Mouse (Mus musculus) CH12.LX (cell line): ENCODE results near the gene Zfp593. TPM values are rescaled to one million over a fixed set of nuclear protein-coding genes. Genes with fewer than 3 reads are reported as not detected.

Source experiments
- DNase-seq: peaks from one replicate; pipeline ENCODE4 v3.0.0-alpha.2; 2013; ENCODE audit errors: extremely low read depth
- H3K27ac ChIP-seq: 2 replicates; pipeline ENCODE4 v1.5.1; 2012; ENCODE audit warnings: low read depth, mild to moderate bottlenecking, control low read depth, moderate library complexity; ENCODE audit not compliant: insufficient read depth
- H3K27me3 ChIP-seq: replicated peaks from 2 replicates; pipeline ENCODE3; 2012; ENCODE audit warnings: inconsistent platforms
- H3K36me3 ChIP-seq, 2 experiments: replicated peaks in 1 of 2; 2 replicates each; pipeline versions ENCODE3 to v1.6.1; 2012; ENCODE audit warnings: inconsistent platforms in 1 of 2, low read length in 1 of 2, mild to moderate bottlenecking in 1 of 2, mixed read lengths in 1 of 2, moderate library complexity in 1 of 2; ENCODE audit not compliant: control insufficient read depth in 1 of 2, insufficient read depth in 1 of 2
- H3K4me1 ChIP-seq, 2 experiments: 2 replicates each; pipeline ENCODE4 v1.6.1; 2012; ENCODE audit warnings: inconsistent platforms in 1 of 2, moderate library complexity in 1 of 2; ENCODE audit not compliant: insufficient read depth in 2 of 2, control insufficient read depth in 1 of 2
- H3K4me2 ChIP-seq: 2 replicates; pipeline ENCODE4 v1.6.1; 2012; ENCODE audit warnings: low read depth, mild to moderate bottlenecking, control low read depth; ENCODE audit not compliant: poor library complexity, insufficient read depth, severe bottlenecking
- H3K4me3 ChIP-seq, 3 experiments: fragments of 150-350 bp in 1 of 3; sonication (generic) in 1 of 3; replicated peaks in 1 of 3; 2 replicates each; pipeline versions ENCODE3 to v1.5.1; 2011 to 2012; ENCODE audit warnings: low read depth in 2 of 3, low read length in 2 of 3, mild to moderate bottlenecking in 2 of 3, moderate library complexity in 2 of 3, control low read depth in 1 of 3, improper control_type of control experiment in 1 of 3, inconsistent platforms in 1 of 3, mixed read lengths in 1 of 3; ENCODE audit not compliant: poor library complexity in 1 of 3
- H3K79me2 ChIP-seq: replicated peaks from 2 replicates; pipeline ENCODE4 v1.6.1; 2012; ENCODE audit warnings: mild to moderate bottlenecking, moderate library complexity; ENCODE audit not compliant: control insufficient read depth, poor library complexity, insufficient read depth, severe bottlenecking; ENCODE audit errors: extremely low read depth
- H3K9ac ChIP-seq: 2 replicates; pipeline ENCODE4 v1.6.1; 2012; ENCODE audit warnings: low read depth, mild to moderate bottlenecking, control low read depth, moderate library complexity; ENCODE audit not compliant: insufficient read depth
- H3K9me3 ChIP-seq: replicated peaks from 2 replicates; pipeline ENCODE3; 2012; ENCODE audit warnings: low read length, inconsistent platforms, mixed read lengths
- BHLHE40 ChIP-seq: IDR thresholded peaks from 2 replicates; pipeline ENCODE4 v1.6.1; 2011; ENCODE audit warnings: mild to moderate bottlenecking, low read depth, low read length, improper control_type of control experiment
- CHD1 ChIP-seq: IDR thresholded peaks from 2 replicates; pipeline ENCODE4 v1.6.1; 2012; ENCODE audit warnings: low read depth, low read length, improper control_type of control experiment, inconsistent platforms
- ELF1 ChIP-seq: IDR thresholded peaks from 2 replicates; pipeline ENCODE4 v1.6.1; 2014; ENCODE audit warnings: low read depth, mild to moderate bottlenecking, inconsistent platforms, low read length, improper control_type of control experiment
- HCFC1 ChIP-seq: IDR thresholded peaks from 2 replicates; pipeline ENCODE4 v1.6.1; 2012; ENCODE audit warnings: low read depth, mild to moderate bottlenecking, inconsistent platforms, low read length, improper control_type of control experiment
- IRF4 ChIP-seq: IDR thresholded peaks from 2 replicates; pipeline ENCODE4 v1.6.1; 2014; ENCODE audit warnings: low read depth, mild to moderate bottlenecking, inconsistent platforms, low read length, improper control_type of control experiment
- JUN ChIP-seq: IDR thresholded peaks from 2 replicates; pipeline ENCODE4 v1.6.1; 2011; ENCODE audit warnings: low read depth, mild to moderate bottlenecking, low read length, improper control_type of control experiment, moderate library complexity; ENCODE audit not compliant: insufficient read depth
- JUND ChIP-seq: conservative IDR thresholded peaks from 2 replicates; pipeline ENCODE4 v1.6.1; 2011; ENCODE audit warnings: low read depth, low read length, improper control_type of control experiment
- KAT2A ChIP-seq: IDR thresholded peaks from 2 replicates; pipeline ENCODE4 v1.6.1; 2012; ENCODE audit warnings: low read length, improper control_type of control experiment, inconsistent platforms; ENCODE audit not compliant: insufficient replicate concordance
- MAX ChIP-seq: IDR thresholded peaks from 2 replicates; pipeline ENCODE4 v1.6.1; 2011; ENCODE audit warnings: low read length, improper control_type of control experiment
- MAZ ChIP-seq: IDR thresholded peaks from 2 replicates; pipeline ENCODE4 v1.6.1; 2012; ENCODE audit warnings: low read depth, mild to moderate bottlenecking, inconsistent platforms, low read length, improper control_type of control experiment, moderate library complexity
- MEF2A ChIP-seq: IDR thresholded peaks from 2 replicates; pipeline ENCODE4 v1.6.1; 2014; ENCODE audit warnings: low read depth, mild to moderate bottlenecking, inconsistent platforms, low read length, improper control_type of control experiment, borderline replicate concordance
- MXI1 ChIP-seq: IDR thresholded peaks from 2 replicates; pipeline ENCODE4 v1.6.1; 2011; ENCODE audit warnings: mild to moderate bottlenecking, low read depth, low read length, improper control_type of control experiment
- MYC ChIP-seq: IDR thresholded peaks from 2 replicates; pipeline ENCODE4 v1.6.1; 2011; ENCODE audit warnings: low read depth, mild to moderate bottlenecking, improper control_type of control experiment, low read length
- NELFE ChIP-seq: IDR thresholded peaks from 2 replicates; pipeline ENCODE4 v1.6.1; 2011; ENCODE audit warnings: low read depth, low read length, improper control_type of control experiment
- NRF1 ChIP-seq: IDR thresholded peaks from 2 replicates; pipeline ENCODE4 v1.6.1; 2014; ENCODE audit warnings: low read depth, mild to moderate bottlenecking, inconsistent platforms, low read length, improper control_type of control experiment, moderate library complexity
- PAX5 ChIP-seq: IDR thresholded peaks from 2 replicates; pipeline ENCODE4 v1.6.1; 2012; ENCODE audit warnings: low read length, inconsistent platforms, mixed read lengths
- POLR2A ChIP-seq: IDR thresholded peaks from 2 replicates; pipeline ENCODE4 v1.6.1; 2011; ENCODE audit warnings: low read depth, mild to moderate bottlenecking, improper control_type of control experiment, low read length
- RAD21 ChIP-seq: IDR thresholded peaks from 2 replicates; pipeline ENCODE4 v1.6.1; 2011; ENCODE audit warnings: low read depth, mild to moderate bottlenecking, low read length, improper control_type of control experiment, moderate library complexity
- RCOR1 ChIP-seq: conservative IDR thresholded peaks from 2 replicates; pipeline ENCODE4 v1.6.1; 2012; ENCODE audit warnings: low read depth, mild to moderate bottlenecking, inconsistent platforms, low read length, improper control_type of control experiment
- SIN3A ChIP-seq: IDR thresholded peaks from 2 replicates; pipeline ENCODE4 v1.6.1; 2012; ENCODE audit warnings: low read length, improper control_type of control experiment, inconsistent platforms
- TBP ChIP-seq: conservative IDR thresholded peaks from 2 replicates; pipeline ENCODE4 v1.6.1; 2011; ENCODE audit warnings: low read depth, low read length, improper control_type of control experiment
- TCF12 ChIP-seq: IDR thresholded peaks from 2 replicates; pipeline ENCODE4 v1.6.1; 2014; ENCODE audit warnings: low read depth, mild to moderate bottlenecking, inconsistent platforms, low read length, improper control_type of control experiment
- UBTF ChIP-seq: IDR thresholded peaks from 2 replicates; pipeline ENCODE4 v1.6.1; 2012; ENCODE audit warnings: low read depth, mild to moderate bottlenecking, inconsistent platforms, low read length, improper control_type of control experiment, moderate library complexity
- USF1 ChIP-seq: IDR thresholded peaks from 2 replicates; pipeline ENCODE4 v1.6.1; 2014; ENCODE audit warnings: low read depth, mild to moderate bottlenecking, inconsistent platforms, low read length, improper control_type of control experiment
- ZC3H11A ChIP-seq: IDR thresholded peaks from 2 replicates; pipeline ENCODE4 v1.6.1; 2012; ENCODE audit warnings: low read depth, mild to moderate bottlenecking, inconsistent platforms, low read length, improper control_type of control experiment
- ZKSCAN1 ChIP-seq: IDR thresholded peaks from 2 replicates; pipeline ENCODE4 v1.6.1; 2012; ENCODE audit warnings: low read depth, inconsistent platforms, low read length, improper control_type of control experiment, borderline replicate concordance
- ZMIZ1 ChIP-seq: IDR thresholded peaks from 2 replicates; pipeline ENCODE4 v1.6.1; 2012; ENCODE audit warnings: low read depth, mild to moderate bottlenecking, inconsistent platforms, low read length, improper control_type of control experiment
- dilution Hi-C: fragments of 300-500 bp; cut with MboI; formaldehyde crosslinking; loops from 2 replicates; pipeline ENCODE4 v1.14.3; 2020; ENCODE audit warnings: low sequenced_read_pairs; ENCODE audit not compliant: extremely low pct_unique_long_range_greater_than_20kb, extremely low pct_ligation_motif_present
- in situ Hi-C: fragments of 300-500 bp; cut with MboI; formaldehyde crosslinking; loops from 3 replicates; pipeline ENCODE4 v1.14.3; 2019; ENCODE audit warnings: low sequenced_read_pairs, low pct_ligation_motif_present, low pct_unique_long_range_greater_than_20kb, mixed read lengths
- polyA plus RNA-seq: library from polyadenylated mRNA; unstranded; fragments of >175 nt; gene quantifications from 2 replicates; pipeline ENCODE4 v1.2.1, GENCODE M21; 2012; ENCODE audit warnings: low read depth; ENCODE audit not compliant: insufficient read length
- total RNA-seq, 2 experiments: library from RNA; depleted of rRNA; stranded (reverse); fragments of 300-350 nt in 1 of 2; fragments of >200 nt in 1 of 2; gene quantifications; 2 replicates each; pipeline ENCODE4 v1.2.3; 2012 to 2014

Zfp593 gene
- total and polyA plus RNA-seq, 3 experiments: 28.9 to 34.7 (median 29.1) TPM

DNA sequence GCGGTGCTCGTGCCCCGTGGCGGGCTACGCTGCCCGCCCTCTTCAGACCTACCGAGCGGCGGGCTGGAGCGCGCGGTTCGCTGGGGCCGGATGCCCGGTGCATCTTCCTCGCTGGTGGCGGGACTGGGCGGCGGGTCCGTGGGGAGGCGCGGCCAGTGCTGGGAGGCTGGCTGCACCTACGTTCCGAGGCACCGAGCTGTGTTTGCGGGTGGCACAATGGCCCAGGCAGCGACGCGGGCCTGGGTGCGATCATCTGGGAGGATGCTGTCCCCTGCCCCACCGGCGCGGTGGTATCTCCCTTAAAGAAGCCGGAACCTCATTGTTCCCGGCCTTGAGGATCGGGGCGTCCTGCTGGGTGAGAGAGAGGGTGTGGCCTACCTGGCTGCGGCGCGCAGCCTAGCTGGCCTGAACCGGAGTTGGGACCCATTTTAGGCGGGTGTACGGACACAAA lies 42.2 kb upstream of the Zfp593 start, which contains the start of gene Pdik1l:
Pdik1l (minus strand) TSS at position 321 of the 451 bp plus-strand sequence.
- peak; percentile 75 for DNase-seq
- H3K9ac ChIP-seq: peak within 1 kb of the TSS; percentile 86
- peaks cover 18% of the 10 kb centered on the region for H3K79me2 ChIP-seq
- peaks cover 0 to 25% of the 10 kb centered on the region in 2 experiments; a peak in 2 of 4 replicates for H3K4me1 ChIP-seq
- H3K4me2 ChIP-seq: peak within 1 kb of the TSS; percentile 82
- H3K27me3 ChIP-seq: no peaks in the 10 kb centered on the region
- dilution Hi-C loops: no loop called here
- no peaks in the 10 kb centered on the region for H3K9me3 ChIP-seq
- in situ Hi-C loops: loop anchor here (5.0 kb wide), 1 partner anchor 40 kb away; the partner anchor contains the start of genes Gm30191 and Zfp593
- peaks cover 4 to 22% of the 10 kb centered on the region in 2 experiments for H3K36me3 ChIP-seq
- peak within 1 kb of the TSS; percentile 89 for H3K27ac ChIP-seq
- peak within 1 kb of the TSS; percentile 79 to 99 (median 96) for H3K4me3 ChIP-seq
- TF ChIP-seq MAX (peak; percentile 13; the same call in 1 of the 2 replicates), MYC (0 out of 2 replicates have a peak, but pooled peaks have one; percentile 3), ZC3H11A (no peak), TCF12 (no peak), MXI1 (peak; percentile 9; the same call in 1 of the 2 replicates), SIN3A (peak; percentile 72), CHD1 (peak; percentile 77), UBTF (peak; percentile 33; the same call in 1 of the 2 replicates), POLR2A (no peak), MEF2A (no peak), JUN (no peak), USF1 (no peak), ELF1 (peak; percentile 60), KAT2A (0 out of 2 replicates have a peak, but pooled peaks have one; percentile 44)
- TF ChIP-seq, all 38 proteins: peak for 8

DNA sequence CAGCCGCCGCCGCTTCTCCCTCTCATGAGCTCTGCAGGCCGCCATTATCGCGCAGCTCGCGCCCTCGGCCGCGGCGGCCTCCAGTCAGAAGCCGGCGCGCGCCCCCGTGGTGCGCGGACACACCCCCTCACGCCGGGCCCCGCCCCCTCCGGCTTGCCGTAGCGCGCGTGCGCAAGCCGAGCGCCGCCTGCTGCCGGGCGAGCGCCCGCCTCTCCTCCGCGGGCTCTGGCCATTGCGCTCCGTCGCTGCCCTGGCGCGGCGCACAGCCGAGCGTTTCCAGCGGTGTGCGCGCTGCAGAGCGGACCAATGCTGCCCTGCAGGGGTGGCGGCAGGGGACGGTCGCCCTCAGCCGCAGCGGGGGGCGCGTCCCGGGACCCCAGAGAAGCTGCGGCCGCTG lies 41.8 kb upstream of the Zfp593 start:
- H3K4me1 ChIP-seq: peaks cover 0 to 25% of the 10 kb centered on the region in 2 experiments; a peak in 2 of 4 replicates
- TF ChIP-seq NRF1 (peak; percentile 93), MAZ (no peak), JUN (no peak), PAX5 (no peak), MEF2A (peak; percentile 56; the same call in 1 of the 2 replicates), KAT2A (0 out of 2 replicates have a peak, but pooled peaks have one; percentile 45), MXI1 (peak; percentile 92), ZMIZ1 (peak; percentile 89), NELFE (peak; percentile 85), HCFC1 (peak; percentile 65), IRF4 (peak; percentile 12; the same call in 1 of the 2 replicates), TBP (0 out of 2 replicates have a peak, but pooled peaks have one; percentile 21), ZKSCAN1 (no peak), RAD21 (no peak), JUND (no peak), MYC (peak; percentile 50; the same call in 1 of the 2 replicates), ELF1 (peak; percentile 65), UBTF (no peak; the same call in 1 of the 2 replicates), USF1 (peak; percentile 69), TCF12 (peak; percentile 83), RCOR1 (no peak), MAX (0 out of 2 replicates have a peak, but pooled peaks have one; percentile 24), BHLHE40 (peak; percentile 54; the same call in 1 of the 2 replicates), SIN3A (peak; percentile 77), POLR2A (peak; percentile 85)
- TF ChIP-seq, all 38 proteins: peak for 17
- H3K36me3 ChIP-seq: peaks cover 4 to 27% of the 10 kb centered on the region in 2 experiments
- no peaks in the 10 kb centered on the region for H3K9me3 ChIP-seq
- peak overlapping the region; percentile 89 for H3K27ac ChIP-seq
- peak overlapping the region; percentile 79 to 99 (median 96) for H3K4me3 ChIP-seq
- dilution Hi-C loops (no loop called here), in situ Hi-C loops (loop anchor here (5.0 kb wide), 1 partner anchor 40 kb away; the partner anchor contains the start of genes Gm30191 and Zfp593)
- peak overlapping the region; percentile 2; the same call in 1 of the 2 replicates for H3K4me2 ChIP-seq
- no peaks in the 10 kb centered on the region for H3K27me3 ChIP-seq
- H3K79me2 ChIP-seq: peaks cover 18% of the 10 kb centered on the region
- peak; percentile 81 for DNase-seq
- H3K9ac ChIP-seq: peak overlapping the region; percentile 86
